Mouse (Mus musculus) E14TG2a.4 (cell line): ENCODE data around the gene Myoz1.
A peak's percentile ranks its signal among the peaks of the same experiment; 100 is the strongest.

ENCODE experiments used
- H3K27me3 ChIP-seq: 2 replicates; pipeline ENCODE4 v1.6.1; 2014; ENCODE audit warnings: low read length, control low read depth; ENCODE audit not compliant: insufficient read depth
- H3K36me3 ChIP-seq: 2 replicates; pipeline ENCODE4 v1.6.1; 2014; ENCODE audit warnings: low read length, control low read depth; ENCODE audit not compliant: insufficient read depth
- H3K4me1 ChIP-seq: replicated peaks from 2 replicates; pipeline ENCODE4 v1.6.1; 2014; ENCODE audit warnings: low read depth, low read length, control low read depth
- H3K4me3 ChIP-seq: replicated peaks from 2 replicates; pipeline ENCODE4 v1.5.1; 2014; ENCODE audit warnings: mild to moderate bottlenecking, low read length
- H3K9me3 ChIP-seq: 2 replicates; pipeline ENCODE4 v1.6.1; 2014; ENCODE audit warnings: low read length, control low read depth
- CTCF ChIP-seq: conservative IDR thresholded peaks from 2 replicates; pipeline ENCODE4 v1.5.1; 2014; ENCODE audit warnings: low read length
- NANOG ChIP-seq: IDR thresholded peaks from 2 replicates; pipeline ENCODE4 v1.6.1; 2014; ENCODE audit warnings: borderline replicate concordance, low read length, mixed read lengths
- POU5F1 ChIP-seq: IDR thresholded peaks from 2 replicates; pipeline ENCODE4 v1.6.1; 2014; ENCODE audit warnings: low read length, borderline replicate concordance

The Myoz1 gene

GRCm38 (mm10) chr14:20677906-20678305, 21.6 kb upstream of the Myoz1 start:
- no peaks in the 10 kb centered on the region for H3K27me3 ChIP-seq
- peaks cover 26% of the 10 kb centered on the region for H3K4me1 ChIP-seq
- TF ChIP-seq CTCF: no peak
- TF ChIP-seq NANOG: no peak
- TF ChIP-seq POU5F1: no peak
- H3K4me3 ChIP-seq: no peak overlapping the region
- peaks cover 17% of the 10 kb centered on the region for H3K9me3 ChIP-seq
- H3K36me3 ChIP-seq: peaks cover 75% of the 10 kb centered on the region

GRCm38 (mm10) chr14:20674064-20674833, 17.9 kb upstream of the Myoz1 start, which contains the start of gene Sec24c:
TSS of gene Sec24c (plus strand) at chr14:20674308.
- peak within 1 kb of the TSS; percentile 95 for H3K4me3 ChIP-seq
- H3K36me3 ChIP-seq: peaks cover 42% of the 10 kb centered on the region
- H3K4me1 ChIP-seq: peaks cover 18% of the 10 kb centered on the region
- TF ChIP-seq CTCF: no peak
- TF ChIP-seq POU5F1: no peak
- no peak for TF ChIP-seq NANOG
- peaks cover 4% of the 10 kb centered on the region for H3K27me3 ChIP-seq
- H3K9me3 ChIP-seq: peaks cover 17% of the 10 kb centered on the region

- Histone ChIP-seq H3K9me3 (peaks cover 17% of the 10 kb centered on the region), H3K27me3 (peaks cover 6% of the 10 kb centered on the region), H3K4me1 (peaks cover 18% of the 10 kb centered on the region), H3K36me3 (peaks cover 37% of the 10 kb centered on the region), H3K4me3 (peak overlapping the region; percentile 95)
- TF ChIP-seq POU5F1 (no peak), CTCF (no peak), NANOG (no peak)
Measured at GRCm38 (mm10) chr14:20673735-20674063, 17.4 kb upstream of the Myoz1 start.

- H3K4me3 ChIP-seq: peak overlapping the region; percentile 95
- H3K36me3 ChIP-seq: peaks cover 29% of the 10 kb centered on the region
- TF ChIP-seq POU5F1: no peak
- peak; percentile 79 for TF ChIP-seq CTCF
- peaks cover 17% of the 10 kb centered on the region for H3K9me3 ChIP-seq
- peaks cover 10% of the 10 kb centered on the region for H3K27me3 ChIP-seq
- peaks cover 18% of the 10 kb centered on the region for H3K4me1 ChIP-seq
Measured at GRCm38 (mm10) chr14:20672990-20673389, 16.6 kb upstream of the Myoz1 start.

- no peaks in the 10 kb centered on the region for H3K9me3 ChIP-seq
- H3K4me1 ChIP-seq: peaks cover 30% of the 10 kb centered on the region
- H3K36me3 ChIP-seq: peaks cover 3% of the 10 kb centered on the region; the same call in 1 of the 2 replicates
- no peak within 1 kb of the TSS for H3K4me3 ChIP-seq
- TF ChIP-seq POU5F1 (no peak), CTCF (no peak), NANOG (no peak)
- H3K27me3 ChIP-seq: peaks cover 40% of the 10 kb centered on the region
Measured at GRCm38 (mm10) chr14:20668154-20668810, 11.9 kb upstream of the Myoz1 start, which contains the start of gene Synpo2l. TSS of gene Synpo2l (minus strand) at chr14:20668354.

GRCm38 (mm10) chr14:20667469-20667868, 11.1 kb upstream of the Myoz1 start:
- Histone ChIP-seq H3K27me3 (peaks cover 48% of the 10 kb centered on the region), H3K4me3 (no peak overlapping the region), H3K9me3 (no peaks in the 10 kb centered on the region), H3K36me3 (peaks cover 3% of the 10 kb centered on the region; the same call in 1 of the 2 replicates), H3K4me1 (peaks cover 36% of the 10 kb centered on the region)
- TF ChIP-seq NANOG: no peak
- no peak for TF ChIP-seq CTCF
- no peak for TF ChIP-seq POU5F1

DNA sequence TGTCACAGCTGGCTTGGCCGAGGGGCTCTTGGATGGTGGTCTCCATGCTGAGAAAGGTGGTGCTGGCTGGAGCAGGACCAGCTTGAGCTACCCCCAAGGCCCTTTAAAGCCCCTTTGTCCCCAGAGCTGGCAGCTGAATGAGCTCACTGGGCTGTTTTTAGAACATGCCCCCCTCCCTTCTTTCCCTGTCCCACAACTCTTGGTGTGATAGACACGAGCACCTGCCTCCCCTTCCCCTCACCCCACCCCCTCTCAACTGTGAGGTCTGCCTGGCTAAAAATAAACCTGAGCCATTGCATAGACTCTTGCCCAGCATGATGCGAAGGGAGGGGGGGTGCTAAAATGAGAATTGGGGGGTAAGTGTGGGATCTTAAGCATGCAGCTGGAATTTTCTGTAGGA, 8.1 kb upstream of the Myoz1 start:
- Histone ChIP-seq H3K4me3 (no peak overlapping the region), H3K4me1 (peaks cover 53% of the 10 kb centered on the region), H3K9me3 (no peaks in the 10 kb centered on the region), H3K27me3 (peaks cover 55% of the 10 kb centered on the region), H3K36me3 (no peaks in the 10 kb centered on the region)
- TF ChIP-seq CTCF (no peak), POU5F1 (no peak), NANOG (no peak)

DNA sequence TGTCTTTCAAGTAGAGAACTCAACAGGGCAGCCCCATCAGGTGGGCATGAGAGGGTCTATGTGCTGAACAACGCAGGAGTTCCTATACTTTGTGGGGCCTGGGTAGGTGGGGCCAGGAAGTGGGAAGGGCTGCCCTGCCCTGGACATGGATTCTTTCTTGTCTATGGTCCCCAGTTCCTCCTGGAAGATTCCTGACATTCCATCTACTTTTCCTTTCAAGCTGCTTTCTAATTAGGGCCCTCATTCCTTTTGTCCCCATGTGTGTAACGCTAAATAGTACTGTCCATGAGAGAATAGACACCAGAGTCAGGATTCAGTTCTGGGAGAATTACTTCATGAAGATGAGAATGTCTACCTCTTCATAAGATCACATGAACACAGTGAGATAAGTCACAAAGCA, 7.3 kb upstream of the Myoz1 start:
- H3K27me3 ChIP-seq: peaks cover 52% of the 10 kb centered on the region
- TF ChIP-seq POU5F1 (no peak), CTCF (no peak), NANOG (no peak)
- no peaks in the 10 kb centered on the region for H3K36me3 ChIP-seq
- no peak overlapping the region for H3K4me3 ChIP-seq
- no peaks in the 10 kb centered on the region for H3K9me3 ChIP-seq
- H3K4me1 ChIP-seq: peaks cover 56% of the 10 kb centered on the region

GRCm38 (mm10) chr14:20662740-20663139, 6.4 kb upstream of the Myoz1 start:
- Histone ChIP-seq H3K4me3 (peak overlapping the region; percentile 89), H3K4me1 (peaks cover 63% of the 10 kb centered on the region), H3K27me3 (peaks cover 49% of the 10 kb centered on the region), H3K9me3 (no peaks in the 10 kb centered on the region), H3K36me3 (no peaks in the 10 kb centered on the region)
- TF ChIP-seq NANOG (no peak), CTCF (no peak), POU5F1 (no peak)
